Mouse (Mus musculus): Measurements from ENCODE around the gene Phyhd1. TPM values are rescaled to one million over a fixed set of nuclear protein-coding genes. Genes with fewer than 3 reads are reported as not detected.

Phyhd1 gene
- 25.7 and 30.2 TPM in 2 replicates for polyA plus RNA-seq (2012; rRNA removed)

DNA sequence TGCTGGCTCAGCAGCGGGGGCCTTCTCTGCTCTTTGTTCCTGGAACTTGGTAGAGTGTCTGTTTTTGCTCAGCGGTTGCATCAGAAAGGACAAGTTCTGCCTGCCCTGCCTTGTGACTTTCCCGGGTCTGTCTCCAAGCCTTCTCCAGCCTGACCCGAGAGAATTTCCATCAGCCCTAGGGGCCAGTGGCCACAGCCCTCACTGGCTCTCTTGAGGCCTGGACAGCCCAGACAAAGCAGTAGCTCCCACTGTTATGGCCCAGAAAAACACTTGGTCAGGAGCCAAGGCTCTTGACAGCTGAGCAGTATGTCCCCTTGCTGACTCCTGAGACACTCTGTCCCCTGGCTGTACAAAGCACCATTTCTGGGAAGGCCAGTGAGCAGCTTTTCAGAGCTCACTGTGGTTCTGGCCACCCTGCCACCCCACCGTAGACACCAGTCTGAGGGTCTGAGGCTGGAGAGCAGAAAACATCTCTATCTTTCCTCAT, at the start of gene Phyhd1:
Phyhd1 (plus strand) TSS at position 437 of the 487 bp plus-strand sequence.
- no peak within 1 kb of the TSS for H3K4me3 ChIP-seq (replicated peaks; ENCODE audit: insufficient read depth, low read depth, low read length)
- TF ChIP-seq CTCF (IDR thresholded peaks at IDR 0.05; ENCODE audit: borderline replicate concordance, insufficient read depth, low read depth, low read length): no peak
- TF ChIP-seq POLR2A (IDR thresholded peaks at IDR 0.05; ENCODE audit: borderline replicate concordance, insufficient read depth, low read length): no peak
- WGBS: 16% methylated on average over 5 of the region's 5 CpGs

DNA sequence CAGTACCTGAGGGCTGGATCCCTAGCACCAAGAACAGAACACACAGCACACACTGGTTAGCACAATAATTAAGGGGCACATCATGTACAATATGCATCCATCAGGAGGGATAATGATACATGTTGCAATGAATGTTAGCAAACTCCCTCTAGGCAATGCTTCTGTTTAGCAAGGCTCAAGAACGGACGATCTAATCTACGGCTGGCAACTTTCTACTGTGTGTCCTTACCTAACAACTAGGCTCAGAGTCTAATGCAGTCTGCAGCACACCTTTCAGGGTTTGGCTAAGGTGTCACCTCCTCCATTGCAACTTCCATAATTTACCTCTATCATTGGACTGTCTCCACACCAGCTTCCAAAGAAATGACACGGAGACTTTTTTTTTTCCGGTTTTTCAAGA, 49.7 kb upstream of the Phyhd1 start:
- TF ChIP-seq CTCF (IDR thresholded peaks at IDR 0.05; ENCODE audit: borderline replicate concordance, insufficient read depth, low read depth, low read length) (no peak), POLR2A (IDR thresholded peaks at IDR 0.05; ENCODE audit: borderline replicate concordance, insufficient read depth, low read length) (no peak)
- 92% methylated on average over 5 of the region's 5 CpGs for WGBS
- no peak for DNase-seq
- Histone ChIP-seq H3K27me3 (ENCODE audit: control insufficient read depth, insufficient read depth, low read length) (no peaks in the 10 kb centered on the region), H3K4me1 (ENCODE audit: control insufficient read depth, insufficient read depth, low read length) (no peaks in the 10 kb centered on the region), H3K4me3 (replicated peaks; ENCODE audit: insufficient read depth, low read depth, low read length) (no peak overlapping the region), H3K27ac (ENCODE audit: insufficient read depth, low read length) (no peak overlapping the region)

More for the DNA sequence above, at the start of gene Phyhd1:
- peaks cover 52% of the 10 kb centered on the region for H3K4me1 ChIP-seq (ENCODE audit: control insufficient read depth, insufficient read depth, low read length)
- DNase-seq: peak; percentile 69 to 84
- H3K27ac ChIP-seq (ENCODE audit: insufficient read depth, low read length): peak within 1 kb of the TSS; percentile 85
- H3K27me3 ChIP-seq (ENCODE audit: control insufficient read depth, insufficient read depth, low read length): no peaks in the 10 kb centered on the region

DNA sequence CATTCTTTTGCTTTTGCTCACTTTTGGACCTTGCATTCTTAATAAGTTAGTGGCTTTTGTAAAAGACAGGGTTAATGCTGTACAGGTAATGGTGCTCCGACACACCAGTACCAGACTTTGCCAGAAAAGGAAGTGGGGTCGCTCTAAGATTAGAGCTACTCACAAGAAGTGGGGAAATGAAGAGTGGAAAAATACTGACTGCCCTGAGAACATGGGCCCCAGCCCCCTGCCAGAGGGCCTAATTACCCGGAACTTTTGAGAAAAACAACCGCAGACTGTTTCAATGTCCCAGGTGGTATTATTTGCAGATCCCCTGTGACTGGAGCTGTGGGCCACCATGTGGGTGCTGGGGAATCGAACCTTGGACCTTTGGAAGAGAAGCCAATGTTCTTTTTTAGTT, 30.4 kb upstream of the Phyhd1 start:
- TF ChIP-seq POLR2A (IDR thresholded peaks at IDR 0.05; ENCODE audit: borderline replicate concordance, insufficient read depth, low read length): no peak
- no peak for TF ChIP-seq CTCF (IDR thresholded peaks at IDR 0.05; ENCODE audit: borderline replicate concordance, insufficient read depth, low read depth, low read length)
- H3K4me3 ChIP-seq (replicated peaks; ENCODE audit: insufficient read depth, low read depth, low read length): no peak overlapping the region
- WGBS: 88% methylated on average over 5 of the region's 5 CpGs
- no peak for DNase-seq
- H3K4me1 ChIP-seq (ENCODE audit: control insufficient read depth, insufficient read depth, low read length): peaks cover 19% of the 10 kb centered on the region
- no peak overlapping the region for H3K27ac ChIP-seq (ENCODE audit: insufficient read depth, low read length)
- H3K27me3 ChIP-seq (ENCODE audit: control insufficient read depth, insufficient read depth, low read length): no peaks in the 10 kb centered on the region

DNA sequence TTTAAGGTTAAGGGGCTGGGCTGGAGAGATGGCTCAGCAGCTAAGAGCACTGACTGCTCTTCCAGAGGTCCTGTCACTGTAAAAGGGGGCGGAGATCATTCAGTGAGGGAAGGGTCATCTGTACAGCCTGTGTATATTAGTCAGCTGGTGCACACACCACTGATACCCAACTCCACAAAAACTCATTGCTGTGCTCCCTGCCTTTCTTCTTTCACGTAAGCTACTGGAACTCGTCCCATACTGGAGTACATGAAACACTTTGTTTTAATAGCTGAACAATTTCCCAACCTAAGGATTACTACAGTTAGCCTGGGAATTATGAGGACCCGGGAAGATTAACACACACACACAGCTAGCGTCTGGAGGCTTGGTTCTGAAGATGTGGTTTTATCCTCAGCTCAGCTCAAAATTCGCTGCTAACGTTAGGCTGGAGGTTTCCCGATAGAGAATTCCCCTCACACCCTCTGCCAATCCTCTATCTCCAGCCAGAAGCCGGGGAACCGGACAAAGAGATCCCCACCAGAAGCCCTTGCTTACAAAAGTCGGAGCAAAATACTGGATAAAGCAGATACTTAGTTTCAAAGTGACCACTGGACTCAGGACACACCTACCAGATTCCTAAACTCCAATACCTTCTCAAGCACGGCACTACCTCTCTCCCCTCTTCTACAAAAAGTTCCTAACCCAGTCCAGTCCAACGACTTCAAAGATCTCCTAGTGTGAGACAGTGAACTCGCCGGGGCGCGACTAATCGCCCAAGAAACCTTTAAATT, 29.4 kb upstream of the Phyhd1 start:
- peaks cover 27% of the 10 kb centered on the region for H3K4me1 ChIP-seq (ENCODE audit: control insufficient read depth, insufficient read depth, low read length)
- no peaks in the 10 kb centered on the region for H3K27me3 ChIP-seq (ENCODE audit: control insufficient read depth, insufficient read depth, low read length)
- peak overlapping the region; percentile 48 for H3K27ac ChIP-seq (ENCODE audit: insufficient read depth, low read length)
- TF ChIP-seq CTCF (IDR thresholded peaks at IDR 0.05; ENCODE audit: borderline replicate concordance, insufficient read depth, low read depth, low read length) (no peak), POLR2A (IDR thresholded peaks at IDR 0.05; ENCODE audit: borderline replicate concordance, insufficient read depth, low read length) (no peak)
- WGBS: 2% methylated on average over 18 of the region's 18 CpGs
- no peak for DNase-seq
- peak overlapping the region; percentile 74 for H3K4me3 ChIP-seq (replicated peaks; ENCODE audit: insufficient read depth, low read depth, low read length)

DNA sequence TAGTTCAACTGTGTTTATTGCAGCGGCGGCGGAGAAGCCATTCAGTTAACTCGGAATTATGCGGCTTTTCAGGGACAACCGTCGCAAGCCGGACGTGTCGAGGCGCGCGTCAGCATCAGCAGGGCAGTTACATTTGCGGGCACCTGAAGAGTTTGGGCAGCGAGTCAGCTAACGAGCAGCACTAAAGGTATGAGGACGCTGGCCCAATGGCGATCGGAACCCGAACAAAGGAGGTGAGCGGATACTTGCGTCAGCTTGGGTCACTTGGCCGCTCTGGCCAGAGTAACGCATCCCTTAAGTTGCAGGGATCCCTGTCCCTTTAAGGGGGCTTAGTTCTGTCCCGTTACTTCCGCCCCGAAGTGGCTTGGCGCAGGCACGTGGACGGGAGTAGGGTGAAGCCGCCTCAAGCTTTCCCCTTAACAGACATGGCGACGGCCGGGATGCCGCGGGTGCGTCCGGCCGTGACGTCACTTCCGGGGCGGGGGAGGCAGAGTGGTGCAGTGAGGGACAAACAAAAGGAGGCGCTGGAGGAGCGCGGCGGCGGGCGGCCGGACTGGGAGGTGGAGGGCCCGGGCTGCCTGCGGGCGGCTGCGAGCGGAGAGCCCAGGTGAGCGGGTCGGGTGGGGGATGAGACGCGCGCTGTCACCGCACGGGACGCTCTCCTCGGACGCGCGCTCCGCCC, 28.7 kb upstream of the Phyhd1 start, which contains the start of gene Lrrc8a:
Lrrc8a (plus strand) TSS at position 517 of the 682 bp plus-strand sequence.
- no peaks in the 10 kb centered on the region for H3K27me3 ChIP-seq (ENCODE audit: control insufficient read depth, insufficient read depth, low read length)
- H3K4me3 ChIP-seq (replicated peaks; ENCODE audit: insufficient read depth, low read depth, low read length): peak within 1 kb of the TSS; percentile 74
- peak; percentile 100 for DNase-seq
- WGBS: under 1% methylated on average over 59 of the region's 67 CpGs
- peaks cover 27% of the 10 kb centered on the region for H3K4me1 ChIP-seq (ENCODE audit: control insufficient read depth, insufficient read depth, low read length)
- TF ChIP-seq POLR2A (IDR thresholded peaks at IDR 0.05; ENCODE audit: borderline replicate concordance, insufficient read depth, low read length) (peak; percentile 62; the same call in 1 of the 2 replicates), CTCF (IDR thresholded peaks at IDR 0.05; ENCODE audit: borderline replicate concordance, insufficient read depth, low read depth, low read length) (peak; percentile 24; the same call in 1 of the 2 replicates)
- peak within 1 kb of the TSS; percentile 72 for H3K27ac ChIP-seq (ENCODE audit: insufficient read depth, low read length)

DNA sequence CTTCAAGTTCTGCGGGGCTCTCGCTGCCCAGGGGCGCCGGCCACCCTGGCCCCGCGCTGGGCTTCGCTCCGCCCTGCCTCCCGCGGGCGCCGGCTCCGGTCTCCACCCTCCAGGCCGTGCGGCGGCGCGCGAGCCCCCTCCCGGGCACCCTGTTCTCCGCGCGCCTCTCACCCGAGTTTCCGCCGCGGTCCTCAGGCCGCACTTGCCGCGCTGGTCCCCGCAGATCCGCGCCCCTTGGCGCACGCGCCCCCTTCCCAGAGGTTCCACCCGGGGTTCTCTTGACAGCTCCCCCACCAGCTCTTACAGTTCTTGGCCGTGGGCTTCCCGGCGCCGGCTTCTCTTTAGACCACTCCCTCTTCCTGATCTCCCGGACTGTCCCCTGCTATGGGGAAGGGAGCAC, 28.1 kb upstream of the Phyhd1 start:
- Histone ChIP-seq H3K27ac (ENCODE audit: insufficient read depth, low read length) (peak overlapping the region; percentile 72), H3K4me3 (replicated peaks; ENCODE audit: insufficient read depth, low read depth, low read length) (peak overlapping the region; percentile 74), H3K27me3 (ENCODE audit: control insufficient read depth, insufficient read depth, low read length) (no peaks in the 10 kb centered on the region), H3K4me1 (ENCODE audit: control insufficient read depth, insufficient read depth, low read length) (peaks cover 33% of the 10 kb centered on the region)
- no peak for DNase-seq
- under 1% methylated on average over 41 of the region's 42 CpGs for WGBS
- TF ChIP-seq CTCF (IDR thresholded peaks at IDR 0.05; ENCODE audit: borderline replicate concordance, insufficient read depth, low read depth, low read length) (no peak), POLR2A (IDR thresholded peaks at IDR 0.05; ENCODE audit: borderline replicate concordance, insufficient read depth, low read length) (no peak)

DNA sequence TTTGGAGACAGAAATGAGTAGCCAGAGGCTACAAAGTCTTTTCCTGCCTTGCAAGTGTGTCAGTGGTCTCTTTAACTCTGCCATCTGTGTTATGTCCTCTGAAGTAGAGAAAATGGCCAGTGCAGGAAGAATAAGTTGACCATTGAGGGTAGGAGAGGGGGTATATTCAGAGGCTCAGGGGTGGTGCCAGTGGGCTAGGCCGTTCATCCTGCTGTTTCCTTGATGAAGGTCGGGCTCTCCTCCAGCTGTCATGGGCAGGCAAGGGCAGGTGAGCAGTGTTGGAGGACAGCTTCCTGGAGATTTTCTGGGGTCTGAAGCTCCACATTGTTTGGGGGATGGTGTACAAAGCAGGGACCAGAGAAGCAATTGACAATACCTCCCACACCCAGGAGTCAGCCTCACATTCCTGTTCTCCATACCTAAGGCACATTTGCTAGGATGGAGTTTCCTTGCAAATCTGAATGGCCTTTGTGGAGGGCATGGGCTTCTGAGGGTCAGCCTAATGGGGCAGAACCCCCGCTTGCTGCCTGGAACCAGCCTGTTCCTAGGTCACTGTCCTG, 27.0 kb upstream of the Phyhd1 start:
- DNase-seq: no peak
- 51% methylated on average over 3 of the region's 3 CpGs for whole genome bisulfite sequencing

More for the DNA sequence above, 27.0 kb upstream of the Phyhd1 start:
- Histone ChIP-seq H3K27me3 (ENCODE audit: control insufficient read depth, insufficient read depth, low read length) (no peaks in the 10 kb centered on the region), H3K4me3 (replicated peaks; ENCODE audit: insufficient read depth, low read depth, low read length) (peak overlapping the region; percentile 74), H3K27ac (ENCODE audit: insufficient read depth, low read length) (peak overlapping the region; percentile 76; the same call in 1 of the 2 replicates), H3K4me1 (ENCODE audit: control insufficient read depth, insufficient read depth, low read length) (peaks cover 41% of the 10 kb centered on the region)
- no peak for TF ChIP-seq CTCF (IDR thresholded peaks at IDR 0.05; ENCODE audit: borderline replicate concordance, insufficient read depth, low read depth, low read length)
- TF ChIP-seq POLR2A (IDR thresholded peaks at IDR 0.05; ENCODE audit: borderline replicate concordance, insufficient read depth, low read length): no peak
